Mouse (Mus musculus) forebrain, embryonic 14.5 days (tissue): ENCODE data around the gene Plcb2. TPM values are rescaled to one million over a fixed set of nuclear protein-coding genes. Genes with fewer than 3 reads are reported as not detected.

Experiments used
- ATAC-seq: fragments of 200-750 bp; cut with Nextera tagmentation; 2 replicates; pipeline ENCODE4 v1.8.0; 2017; ENCODE audit warnings: mild to moderate bottlenecking, moderate library complexity
- DNase-seq: peaks from one replicate; pipeline ENCODE4 v3.0.0-alpha.2; 2015; ENCODE audit warnings: low spot score
- H3K27ac ChIP-seq: fragments of 300-500 bp; sonication (generic); 2 replicates; pipeline ENCODE4 v1.5.1; 2014; ENCODE audit warnings: low read depth, mild to moderate bottlenecking, control low read depth, low read length, moderate library complexity
- H3K27me3 ChIP-seq: fragments of 300-500 bp; sonication (generic); replicated peaks from 2 replicates; pipeline ENCODE4 v1.6.1; 2014; ENCODE audit warnings: low read length, control low read depth, mixed read lengths; ENCODE audit not compliant: control insufficient read depth, insufficient read depth
- H3K36me3 ChIP-seq: fragments of 300-500 bp; sonication (generic); 2 replicates; pipeline ENCODE4 v1.6.1; 2014; ENCODE audit warnings: low read length, control low read depth; ENCODE audit not compliant: control insufficient read depth, insufficient read depth
- H3K4me1 ChIP-seq: fragments of 300-500 bp; sonication (generic); 2 replicates; pipeline ENCODE4 v1.6.1; 2014; ENCODE audit warnings: antibody characterized with exemption, low read length, control low read depth; ENCODE audit not compliant: control insufficient read depth, insufficient read depth
- H3K4me2 ChIP-seq: fragments of 300-500 bp; sonication (generic); 2 replicates; pipeline ENCODE4 v1.6.1; 2014; ENCODE audit warnings: mild to moderate bottlenecking, control low read depth, low read length
- H3K4me3 ChIP-seq: fragments of 300-500 bp; sonication (generic); 2 replicates; pipeline ENCODE4 v1.5.1; 2014; ENCODE audit warnings: low read depth, low read length, control low read depth
- H3K9ac ChIP-seq: fragments of 300-500 bp; sonication (generic); 2 replicates; pipeline ENCODE4 v1.6.1; 2014; ENCODE audit warnings: mild to moderate bottlenecking, low read length, control low read depth, moderate library complexity
- H3K9me3 ChIP-seq: fragments of 300-500 bp; sonication (generic); replicated peaks from 2 replicates; pipeline ENCODE4 v1.6.1; 2016; ENCODE audit warnings: low read length, control low read depth, mixed read lengths; ENCODE audit not compliant: control insufficient read depth
- WGBS: fragments of 180-500 bp; shearing (Covaris S2); extraction: QIAGEN DNeasy Blood & Tissue Kit; methylation state at CpG from one replicate; pipeline ENCODE4 v1.1.7; 2014; 5-methylcytosine and 5-hydroxymethylcytosine counted together
- polyA plus RNA-seq: library from polyadenylated mRNA; unstranded; fragments of >200 nt; fragmentation: Nextera tagmentation; extraction: Ambion mirVana; gene quantifications from 2 replicates; pipeline ENCODE4 v1.2.1, GENCODE M21; 2014

Plcb2 gene
- polyA plus RNA-seq, 1 experiment from 2014 or later = 0.57 TPM

GRCm38 (mm10) chr2:118701161-118701560, 27.1 kb downstream of the Plcb2 start:
- DNase-seq = no peak
- WGBS = 5% methylated on average over 5 of the region's 5 CpGs
- peaks cover 20% of the 10 kb centered on the region for H3K4me1 ChIP-seq
- H3K36me3 ChIP-seq = 0 out of 2 replicates have a peak, but pooled peaks cover 2% of the 10 kb centered on the region
- no peak for ATAC-seq
- no peaks in the 10 kb centered on the region for H3K9me3 ChIP-seq
- no peak overlapping the region for H3K9ac ChIP-seq
- H3K4me3 ChIP-seq = no peak overlapping the region
- H3K27ac ChIP-seq = no peak overlapping the region
- peak overlapping the region; percentile 43; the same call in 1 of the 2 replicates for H3K4me2 ChIP-seq
- peaks cover 73% of the 10 kb centered on the region for H3K27me3 ChIP-seq

GRCm38 (mm10) chr2:118700179-118701062, 27.8 kb downstream of the Plcb2 start:
- Histone ChIP-seq H3K9ac (peak overlapping the region; percentile 37; the same call in 1 of the 2 replicates), H3K4me1 (peaks cover 20% of the 10 kb centered on the region), H3K27me3 (peaks cover 66% of the 10 kb centered on the region), H3K36me3 (0 out of 2 replicates have a peak, but pooled peaks cover 2% of the 10 kb centered on the region), H3K27ac (no peak overlapping the region), H3K4me3 (peak overlapping the region; percentile 15), H3K4me2 (peak overlapping the region; percentile 43), H3K9me3 (no peaks in the 10 kb centered on the region)
- under 1% methylated on average over 32 of the region's 32 CpGs for WGBS
- DNase-seq (peak; percentile 71), ATAC-seq (no peak; the same call in 1 of the 2 replicates)

- Histone ChIP-seq H3K4me2 (no peak overlapping the region), H3K36me3 (0 out of 2 replicates have a peak, but pooled peaks cover 2% of the 10 kb centered on the region), H3K4me1 (peaks cover 9% of the 10 kb centered on the region), H3K27ac (no peak overlapping the region), H3K9me3 (no peaks in the 10 kb centered on the region), H3K9ac (no peak overlapping the region), H3K27me3 (peaks cover 41% of the 10 kb centered on the region), H3K4me3 (no peak overlapping the region)
- ATAC-seq = no peak
- no peak for DNase-seq
- 44% methylated on average over 7 of the region's 7 CpGs for WGBS
Measured at GRCm38 (mm10) chr2:118697955-118698354, 30.3 kb downstream of the Plcb2 start.

GRCm38 (mm10) chr2:118697311-118697877, 30.8 kb downstream of the Plcb2 start:
- WGBS = 52% methylated on average over 5 of the region's 5 CpGs
- ATAC-seq = no peak
- H3K27me3 ChIP-seq = peaks cover 36% of the 10 kb centered on the region

GRCm38 (mm10) chr2:118696451-118697308, 31.6 kb downstream of the Plcb2 start:
- DNase-seq = no peak
- H3K27me3 ChIP-seq = peaks cover 28% of the 10 kb centered on the region

More at GRCm38 (mm10) chr2:118697311-118697877, 30.8 kb downstream of the Plcb2 start:
- H3K27ac ChIP-seq = no peak overlapping the region
- no peak overlapping the region for H3K9ac ChIP-seq
- no peak overlapping the region for H3K4me3 ChIP-seq
- H3K36me3 ChIP-seq = 0 out of 2 replicates have a peak, but pooled peaks cover 2% of the 10 kb centered on the region
- H3K4me2 ChIP-seq = no peak overlapping the region
- H3K4me1 ChIP-seq = peaks cover 5% of the 10 kb centered on the region; the same call in 1 of the 2 replicates
- H3K9me3 ChIP-seq = no peaks in the 10 kb centered on the region
- no peak for DNase-seq

GRCm38 (mm10) chr2:118695677-118696232, 32.5 kb downstream of the Plcb2 start:
- Histone ChIP-seq H3K27me3 (peaks cover 19% of the 10 kb centered on the region), H3K9ac (no peak overlapping the region), H3K4me3 (no peak overlapping the region), H3K27ac (no peak overlapping the region), H3K4me2 (no peak overlapping the region), H3K36me3 (0 out of 2 replicates have a peak, but pooled peaks cover 2% of the 10 kb centered on the region), H3K9me3 (no peaks in the 10 kb centered on the region), H3K4me1 (peaks cover 4% of the 10 kb centered on the region; the same call in 1 of the 2 replicates)
- ATAC-seq (peak; percentile 36; the same call in 1 of the 2 replicates), DNase-seq (peak; percentile 83)
- 37% methylated on average over 11 of the region's 11 CpGs for WGBS

More at GRCm38 (mm10) chr2:118696451-118697308, 31.6 kb downstream of the Plcb2 start:
- Histone ChIP-seq H3K4me1 (peaks cover 5% of the 10 kb centered on the region; the same call in 1 of the 2 replicates), H3K4me3 (no peak overlapping the region), H3K9me3 (no peaks in the 10 kb centered on the region), H3K36me3 (0 out of 2 replicates have a peak, but pooled peaks cover 2% of the 10 kb centered on the region), H3K27ac (no peak overlapping the region), H3K9ac (no peak overlapping the region), H3K4me2 (no peak overlapping the region)
- no peak for ATAC-seq
- 57% methylated on average over 21 of the region's 21 CpGs for WGBS

- Histone ChIP-seq H3K4me1 (no peaks in the 10 kb centered on the region; the same call in 1 of the 2 replicates), H3K27ac (no peak overlapping the region), H3K27me3 (peaks cover 2% of the 10 kb centered on the region; the same call in 1 of the 2 replicates), H3K4me3 (no peak overlapping the region), H3K4me2 (no peak overlapping the region), H3K9me3 (no peaks in the 10 kb centered on the region), H3K36me3 (0 out of 2 replicates have a peak, but pooled peaks cover 2% of the 10 kb centered on the region), H3K9ac (no peak overlapping the region)
- ATAC-seq = no peak
- 75% methylated on average over 19 of the region's 19 CpGs for WGBS
- no peak for DNase-seq
Measured at GRCm38 (mm10) chr2:118693370-118693966, 34.8 kb downstream of the Plcb2 start.

GRCm38 (mm10) chr2:118689875-118690274, 38.4 kb downstream of the Plcb2 start:
- H3K4me1 ChIP-seq = no peaks in the 10 kb centered on the region
- no peaks in the 10 kb centered on the region for H3K36me3 ChIP-seq
- no peak overlapping the region for H3K4me2 ChIP-seq
- no peaks in the 10 kb centered on the region for H3K9me3 ChIP-seq
- no peak overlapping the region for H3K27ac ChIP-seq
- H3K9ac ChIP-seq = no peak overlapping the region
- no peaks in the 10 kb centered on the region for H3K27me3 ChIP-seq
- DNase-seq = no peak
- WGBS = 83% methylated on average over 10 of the region's 10 CpGs
- no peak overlapping the region for H3K4me3 ChIP-seq
- ATAC-seq = no peak
